ENCODE assay signal across 9 mouse cellular contexts in genomic region chr7:143069751-143070400, GRCm38 (mm10). TPM values are rescaled to one million over a fixed set of nuclear protein-coding genes. Genes with fewer than 3 reads are reported as not detected.
DNase-seq lines count a peak whose midpoint lies in the region; ATAC-seq and TF ChIP-seq lines count a peak whose summit lies in the region.
"Had no signal": no experiment of that assay in that cellular context is flagged by ENCODE, and none has a peak within 500 bp of the region (broad histone marks: within the 10 kb centered on the region; RNA-seq: fewer than 3 reads in every experiment).

No protein-coding gene starts in this region.

- no peak for TF ChIP-seq CTCF in stomach, postnatal 0 days (IDR thresholded peaks at IDR 0.05; ENCODE audit: low read depth)

- H3K4me2 ChIP-seq in hindbrain, embryonic 11.5 days (replicated peaks; ENCODE audit: low read depth, low read length) = peak overlapping the region; percentile 98
- peak overlapping the region; percentile 89 for H3K4me2 ChIP-seq in liver, embryonic 15.5 days
- H3K4me2 ChIP-seq in stomach, postnatal 0 days (replicated peaks; ENCODE audit: low read depth) = peak overlapping the region; percentile 84

- no peak for ATAC-seq in hindbrain, embryonic 11.5 days (ENCODE audit: low FRiP score)
- peak; percentile 4; the same call in 1 of the 2 replicates for ATAC-seq in liver, embryonic 15.5 days (ENCODE audit: insufficient read depth)
- peak; percentile 8 for ATAC-seq in stomach, postnatal 0 days (ENCODE audit: low FRiP score, low TSS enrichment)

- H3K27me3 ChIP-seq in hindbrain, embryonic 11.5 days (ENCODE audit: control insufficient read depth, insufficient read depth, low read length) = no peaks in the 10 kb centered on the region
- no peaks in the 10 kb centered on the region for H3K27me3 ChIP-seq in liver, embryonic 15.5 days
- H3K27me3 ChIP-seq in stomach, postnatal 0 days (ENCODE audit: control insufficient read depth, insufficient read depth, low read length) = no peaks in the 10 kb centered on the region

- DNase-seq in adrenal gland, postnatal 14 days = peak; percentile 46
- no peak for DNase-seq in adrenal gland, postnatal 25 days
- peak; percentile 31 to 42 for DNase-seq in thymus, adult 18-20 months
- DNase-seq in thymus, postnatal 25 days = no peak
- no peak for DNase-seq in hindbrain, embryonic 11.5 days (ENCODE audit: low spot score)
- DNase-seq in stomach, postnatal 0 days (ENCODE audit: low spot score) = peak; percentile 47
- DNase-seq in ovary, postnatal 36 days (ENCODE audit: low spot score) = no peak

- H3K36me3 ChIP-seq in hindbrain, embryonic 11.5 days (ENCODE audit: control insufficient read depth, insufficient read depth, low read length) = peaks cover 6% of the 10 kb centered on the region; the same call in 1 of the 2 replicates
- peaks cover 46% of the 10 kb centered on the region for H3K36me3 ChIP-seq in liver, embryonic 15.5 days (replicated peaks)
- H3K36me3 ChIP-seq in stomach, postnatal 0 days (ENCODE audit: control insufficient read depth, insufficient read depth, low read length) = peaks cover 24% of the 10 kb centered on the region

- H3K9ac ChIP-seq in hindbrain, embryonic 11.5 days (ENCODE audit: low read depth, low read length) = peak overlapping the region; percentile 95
- peak overlapping the region; percentile 76 for H3K9ac ChIP-seq in liver, embryonic 15.5 days
- H3K9ac ChIP-seq in stomach, postnatal 0 days (ENCODE audit: low read length) = peak overlapping the region; percentile 71

- H3K4me1 ChIP-seq in hindbrain, embryonic 11.5 days (replicated peaks; ENCODE audit: control insufficient read depth, insufficient read depth, low read length) = peaks cover 15% of the 10 kb centered on the region
- H3K4me1 ChIP-seq in liver, embryonic 15.5 days (replicated peaks) = peaks cover 29% of the 10 kb centered on the region
- H3K4me1 ChIP-seq in stomach, postnatal 0 days (replicated peaks; ENCODE audit: control insufficient read depth, insufficient read depth) = peaks cover 6% of the 10 kb centered on the region; the same call in 1 of the 2 replicates

- TF ChIP-seq EP300 in stomach, postnatal 0 days (optimal IDR thresholded peaks at IDR 0.05) = no peak

- 10% methylated on average over 30 of the region's 30 CpGs for WGBS in hindbrain, embryonic 11.5 days
- WGBS in liver, embryonic 15.5 days (ENCODE audit: insufficient replicate concordance) = 12% methylated on average over 30 of the region's 30 CpGs
- 7% methylated on average over 30 of the region's 30 CpGs for WGBS in stomach, postnatal 0 days

- peak overlapping the region; percentile 90 for H3K4me3 ChIP-seq in hindbrain, embryonic 11.5 days (ENCODE audit: low read depth, low read length)
- H3K4me3 ChIP-seq in liver, embryonic 15.5 days (replicated peaks) = peak overlapping the region; percentile 76
- peak overlapping the region; percentile 57 for H3K4me3 ChIP-seq in stomach, postnatal 0 days (ENCODE audit: low read depth, low read length)

- no peak overlapping the region for H3K27ac ChIP-seq in hindbrain, embryonic 11.5 days (ENCODE audit: low read depth, low read length)
- H3K27ac ChIP-seq in liver, embryonic 15.5 days (replicated peaks) = peak overlapping the region; percentile 84
- H3K27ac ChIP-seq in stomach, postnatal 0 days (replicated peaks) = peak overlapping the region; percentile 81

- no peaks in the 10 kb centered on the region for H3K9me3 ChIP-seq in hindbrain, embryonic 11.5 days (ENCODE audit: control insufficient read depth, low read length)
- no peaks in the 10 kb centered on the region for H3K9me3 ChIP-seq in liver, embryonic 15.5 days (replicated peaks)
- no peaks in the 10 kb centered on the region for H3K9me3 ChIP-seq in stomach, postnatal 0 days (ENCODE audit: control insufficient read depth, low read length)

RNA-seq across cellular contexts. Expression of gene Tssc4, which starts 0.8 kb away (rescaled TPM):
- total RNA-seq in adrenal gland, postnatal 14 days (2021) = 32.2 and 33.3 TPM in 2 replicates
- total RNA-seq in adrenal gland, postnatal 25 days (2021) = 32.2 and 32.7 TPM in 2 replicates
- 59.0 and 63.8 TPM in 2 replicates for polyA plus RNA-seq in hindbrain, embryonic 11.5 days (2014; fragmentation: Nextera tagmentation; extraction: Ambion mirVana)
- 38.5 and 44.2 TPM in 2 replicates for polyA plus RNA-seq in liver, embryonic 15.5 days (2015; fragmentation: Nextera tagmentation; extraction: Ambion mirVana)
- polyA plus RNA-seq in stomach, postnatal 0 days (2015; fragmentation: Nextera tagmentation; extraction: Ambion mirVana) = 44.7 and 46.9 TPM in 2 replicates

RNA-seq across cellular contexts. Expression of gene Cd81, which starts 17.3 kb away (rescaled TPM):
- total RNA-seq in adrenal gland, postnatal 14 days (2021) = 536 and 561 TPM in 2 replicates
- total RNA-seq in adrenal gland, postnatal 25 days (2021) = 757 and 789 TPM in 2 replicates
- 263 and 264 TPM in 2 replicates for polyA plus RNA-seq in hindbrain, embryonic 11.5 days (2014; fragmentation: Nextera tagmentation; extraction: Ambion mirVana)
- polyA plus RNA-seq in liver, embryonic 15.5 days (2015; fragmentation: Nextera tagmentation; extraction: Ambion mirVana) = 132 and 141 TPM in 2 replicates
- 372 and 381 TPM in 2 replicates for polyA plus RNA-seq in stomach, postnatal 0 days (2015; fragmentation: Nextera tagmentation; extraction: Ambion mirVana)

RNA-seq across cellular contexts. Expression of gene Trpm5, which starts 24.6 kb away (rescaled TPM):
- 0.59 and 0.68 TPM in 2 replicates for total RNA-seq in adrenal gland, postnatal 14 days (2021)
- 0.24 TPM in 1 of 2 replicates, not detected in the other for total RNA-seq in adrenal gland, postnatal 25 days (2021)
- 0.27 and 0.88 TPM in 2 replicates for polyA plus RNA-seq in hindbrain, embryonic 11.5 days (2014; fragmentation: Nextera tagmentation; extraction: Ambion mirVana)
- 0.43 and 0.91 TPM in 2 replicates for polyA plus RNA-seq in liver, embryonic 15.5 days (2015; fragmentation: Nextera tagmentation; extraction: Ambion mirVana)
- 2.0 and 3.3 TPM in 2 replicates for polyA plus RNA-seq in stomach, postnatal 0 days (2015; fragmentation: Nextera tagmentation; extraction: Ambion mirVana)
- total RNA-seq: neutrophil, adult 5-6 weeks had no signal

RNA-seq across cellular contexts. Expression of gene Kcnq1, which starts 36.3 kb away (rescaled TPM):
- total RNA-seq in adrenal gland, postnatal 14 days (2021) = 4.4 and 6.1 TPM in 2 replicates
- 3.5 and 3.6 TPM in 2 replicates for total RNA-seq in adrenal gland, postnatal 25 days (2021)
- 1.7 and 2.5 TPM in 2 replicates for polyA plus RNA-seq in hindbrain, embryonic 11.5 days (2014; fragmentation: Nextera tagmentation; extraction: Ambion mirVana)
- 0.31 and 0.91 TPM in 2 replicates for polyA plus RNA-seq in liver, embryonic 15.5 days (2015; fragmentation: Nextera tagmentation; extraction: Ambion mirVana)
- 17.8 and 21.2 TPM in 2 replicates for polyA plus RNA-seq in stomach, postnatal 0 days (2015; fragmentation: Nextera tagmentation; extraction: Ambion mirVana)
- total RNA-seq: neutrophil, adult 5-6 weeks had no signal

Comparison
In these comparisons a context has a peak if more than half of its experiments do, and no peak if none do; other contexts are left out.
1. DNase-seq: peak in adrenal gland, postnatal 14 days (single experiment), thymus, adult 18-20 months (2 of 2) and stomach, postnatal 0 days (single experiment); none in adrenal gland, postnatal 25 days (single experiment), thymus, postnatal 25 days (single experiment), hindbrain, embryonic 11.5 days (single experiment) and ovary, postnatal 36 days (single experiment).
2. Peak in every context shown above with its lines, with median percentiles within 50 percentile points of each other: H3K4me2 ChIP-seq, H3K4me3 ChIP-seq and H3K9ac ChIP-seq.